Mouse (Mus musculus) midbrain, embryonic 16.5 days (tissue): ENCODE data around the gene Chac2. TPM values are rescaled to one million over a fixed set of nuclear protein-coding genes. Genes with fewer than 3 reads are reported as not detected.
A peak's percentile ranks its signal among the peaks of the same experiment; 100 is the strongest.

Experiments used
- ATAC-seq: fragments of 200-750 bp; cut with Nextera tagmentation; 2 replicates; pipeline ENCODE4 v1.8.0; 2017; ENCODE audit warnings: moderate TSS enrichment
- H3K27ac ChIP-seq: fragments of 300-500 bp; sonication (generic); 2 replicates; pipeline ENCODE4 v1.5.1; 2014; ENCODE audit warnings: mild to moderate bottlenecking, low read length, mixed read lengths
- H3K27me3 ChIP-seq: fragments of 300-500 bp; sonication (generic); 2 replicates; pipeline ENCODE4 v1.6.1; 2014; ENCODE audit warnings: low read depth, low read length, mixed read lengths; ENCODE audit not compliant: control insufficient read depth, insufficient read depth
- H3K36me3 ChIP-seq: fragments of 300-500 bp; sonication (generic); 2 replicates; pipeline ENCODE4 v1.6.1; 2014; ENCODE audit warnings: mild to moderate bottlenecking, low read length, moderate library complexity, mixed read lengths; ENCODE audit not compliant: control insufficient read depth, insufficient read depth
- H3K4me1 ChIP-seq: fragments of 300-500 bp; sonication (generic); 2 replicates; pipeline ENCODE4 v1.6.1; 2014; ENCODE audit warnings: mild to moderate bottlenecking, low read length, mixed read lengths; ENCODE audit not compliant: control insufficient read depth, insufficient read depth
- H3K4me2 ChIP-seq: fragments of 300-500 bp; sonication (generic); 2 replicates; pipeline ENCODE4 v1.6.1; 2014; ENCODE audit warnings: mild to moderate bottlenecking, low read length, mixed read lengths
- H3K4me3 ChIP-seq: fragments of 300-500 bp; sonication (generic); 2 replicates; pipeline ENCODE4 v1.5.1; 2014; ENCODE audit warnings: low read depth, mild to moderate bottlenecking, low read length, moderate library complexity, mixed read lengths
- H3K9ac ChIP-seq: fragments of 300-500 bp; sonication (generic); 2 replicates; pipeline ENCODE4 v1.6.1; 2014; ENCODE audit warnings: low read depth, low read length, mixed read lengths
- H3K9me3 ChIP-seq: fragments of 300-500 bp; sonication (generic); replicated peaks from 2 replicates; pipeline ENCODE4 v1.6.1; 2014; ENCODE audit warnings: mild to moderate bottlenecking, low read length, mixed read lengths; ENCODE audit not compliant: control insufficient read depth, poor library complexity, severe bottlenecking
- WGBS: fragments of 180-500 bp; shearing (Covaris S2); extraction: QIAGEN DNeasy Blood & Tissue Kit; methylation state at CpG from one replicate; pipeline ENCODE4 v1.1.7; 2014; 5-methylcytosine and 5-hydroxymethylcytosine counted together
- polyA plus RNA-seq: library from polyadenylated mRNA; unstranded; fragments of >200 nt; fragmentation: Nextera tagmentation; extraction: Ambion mirVana; gene quantifications from 2 replicates; pipeline ENCODE4 v1.2.1, GENCODE M21; 2015

Gene Chac2
- polyA plus RNA-seq, 1 experiment from 2014 or later = 39.4 TPM

DNA sequence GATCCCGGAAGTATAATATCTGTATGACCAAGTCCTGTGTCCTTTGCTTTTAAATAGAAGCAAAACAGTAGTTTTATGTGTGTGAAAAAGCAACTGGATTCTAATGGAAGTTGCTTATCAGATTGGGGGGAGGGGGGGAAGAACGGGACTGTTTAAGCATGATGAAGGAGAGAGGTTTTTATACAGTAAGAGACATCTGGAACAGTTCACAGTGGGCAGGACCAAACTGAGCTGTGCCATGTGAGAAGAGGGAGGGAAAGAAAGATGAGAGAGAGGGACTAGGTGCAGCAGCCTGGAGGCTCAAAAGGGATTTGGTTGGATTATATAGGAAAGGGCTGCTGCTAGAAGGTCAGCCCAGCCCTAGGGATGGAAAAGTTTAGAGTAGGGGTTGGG lies 471 bp upstream of the Chac2 start:
- Histone ChIP-seq H3K4me2 (peak overlapping the region; percentile 56), H3K9ac (peak overlapping the region; percentile 71; the same call in 1 of the 2 replicates), H3K4me3 (peak overlapping the region; percentile 68), H3K4me1 (peaks cover 9% of the 10 kb centered on the region), H3K27ac (peak overlapping the region; percentile 81), H3K27me3 (no peaks in the 10 kb centered on the region), H3K36me3 (no peaks in the 10 kb centered on the region; the same call in 1 of the 2 replicates), H3K9me3 (no peaks in the 10 kb centered on the region)
- ATAC-seq = peak; percentile 88
- 3% methylated on average over 2 of the region's 2 CpGs for WGBS

- Histone ChIP-seq H3K27ac (no peak overlapping the region), H3K9me3 (no peaks in the 10 kb centered on the region), H3K4me1 (peaks cover 9% of the 10 kb centered on the region), H3K9ac (no peak overlapping the region; the same call in 1 of the 2 replicates), H3K27me3 (no peaks in the 10 kb centered on the region), H3K4me2 (peak overlapping the region; percentile 56; the same call in 1 of the 2 replicates), H3K4me3 (peak overlapping the region; percentile 68; the same call in 1 of the 2 replicates), H3K36me3 (no peaks in the 10 kb centered on the region; the same call in 1 of the 2 replicates)
- ATAC-seq = no peak
- WGBS = 27% methylated on average over 2 of the region's 2 CpGs
Observed at GRCm38 (mm10) chr11:30985237-30985636, 913 bp downstream of the Chac2 start.

DNA sequence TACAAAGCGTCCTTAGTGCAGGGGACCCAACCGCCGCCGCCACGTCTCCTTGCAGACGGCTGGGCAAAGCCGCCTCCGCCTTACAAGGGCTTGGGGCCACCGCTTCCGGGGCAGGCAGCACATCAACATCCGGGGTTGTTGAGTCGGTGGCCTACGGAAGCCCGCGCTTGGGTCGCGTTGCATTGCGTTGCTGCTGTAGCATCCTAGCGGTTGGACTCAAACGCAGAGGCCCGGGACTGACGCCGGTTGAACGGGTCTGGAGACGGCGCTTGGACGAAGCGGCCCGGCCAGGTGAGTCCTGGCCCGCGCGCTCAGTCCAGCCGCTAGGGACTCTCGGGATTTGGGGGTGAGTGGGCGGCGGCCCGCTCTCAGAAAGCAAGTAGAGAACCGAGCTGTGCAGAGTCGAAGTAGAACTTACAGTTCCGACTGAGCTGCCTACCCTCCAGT lies 31.8 kb downstream of the Chac2 start, which contains the start of gene Erlec1:
Gene Erlec1, minus strand, starts transcription at position 57 of the 447 bp plus-strand sequence.
- Histone ChIP-seq H3K4me1 (peaks cover 13% of the 10 kb centered on the region), H3K36me3 (peaks cover 11% of the 10 kb centered on the region; the same call in 1 of the 2 replicates), H3K4me2 (peak within 1 kb of the TSS; percentile 89), H3K27ac (peak within 1 kb of the TSS; percentile 79), H3K9me3 (peaks cover 3% of the 10 kb centered on the region; the same call in 1 of the 2 replicates), H3K9ac (peak within 1 kb of the TSS; percentile 92), H3K4me3 (peak within 1 kb of the TSS; percentile 86), H3K27me3 (no peaks in the 10 kb centered on the region)
- peak; percentile 99 for ATAC-seq
- under 1% methylated on average over 40 of the region's 40 CpGs for WGBS

GRCm38 (mm10) chr11:30953469-30954154 lies 32.5 kb downstream of the Chac2 start:
- peak overlapping the region; percentile 66 for H3K4me2 ChIP-seq
- peaks cover 3% of the 10 kb centered on the region; the same call in 1 of the 2 replicates for H3K9me3 ChIP-seq
- H3K4me1 ChIP-seq = peaks cover 13% of the 10 kb centered on the region
- peak; percentile 93 for ATAC-seq
- under 1% methylated on average over 19 of the region's 32 CpGs for WGBS
- H3K27me3 ChIP-seq = no peaks in the 10 kb centered on the region
- H3K9ac ChIP-seq = peak overlapping the region; percentile 92
- peaks cover 14% of the 10 kb centered on the region; the same call in 1 of the 2 replicates for H3K36me3 ChIP-seq
- H3K4me3 ChIP-seq = peak overlapping the region; percentile 86
- peak overlapping the region; percentile 79 for H3K27ac ChIP-seq

DNA sequence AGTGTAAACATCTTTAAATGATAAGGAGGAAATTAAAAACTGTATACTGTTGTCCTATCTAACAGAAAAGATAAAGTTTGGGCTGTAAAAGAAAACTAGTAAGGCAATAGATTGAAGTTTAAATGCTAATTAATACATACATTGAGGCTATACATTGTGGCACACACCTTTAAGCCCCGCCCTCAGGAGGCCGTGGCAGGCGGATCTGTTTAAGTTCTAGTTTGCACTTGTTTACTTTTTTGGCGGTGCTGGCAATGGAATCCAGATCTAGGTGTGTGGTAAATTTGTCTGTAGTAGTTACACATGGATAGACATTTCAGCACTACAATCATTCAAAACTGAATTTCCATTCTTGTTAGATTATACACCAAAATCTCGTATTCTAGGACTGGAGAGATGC lies 33.3 kb downstream of the Chac2 start:
- peak overlapping the region; percentile 86 for H3K4me3 ChIP-seq
- no peak for ATAC-seq
- no peak overlapping the region for H3K27ac ChIP-seq
- H3K27me3 ChIP-seq = no peaks in the 10 kb centered on the region
- peaks cover 13% of the 10 kb centered on the region for H3K4me1 ChIP-seq
- peaks cover 2% of the 10 kb centered on the region; the same call in 1 of the 2 replicates for H3K9me3 ChIP-seq
- WGBS = 79% methylated on average over 5 of the region's 5 CpGs
- peak overlapping the region; percentile 66 for H3K4me2 ChIP-seq
- H3K9ac ChIP-seq = no peak overlapping the region
- peaks cover 19% of the 10 kb centered on the region; the same call in 1 of the 2 replicates for H3K36me3 ChIP-seq

- no peaks in the 10 kb centered on the region for H3K27me3 ChIP-seq
- no peak overlapping the region for H3K9ac ChIP-seq
- H3K4me1 ChIP-seq = no peaks in the 10 kb centered on the region
- no peak overlapping the region for H3K27ac ChIP-seq
- H3K4me2 ChIP-seq = no peak overlapping the region
- ATAC-seq = no peak
- 98% methylated on average over 2 of the region's 2 CpGs for WGBS
- peaks cover 47% of the 10 kb centered on the region for H3K36me3 ChIP-seq
- no peaks in the 10 kb centered on the region for H3K9me3 ChIP-seq
- H3K4me3 ChIP-seq = no peak overlapping the region
Observed at GRCm38 (mm10) chr11:30943522-30943921, 42.6 kb downstream of the Chac2 start.

- Histone ChIP-seq H3K9ac (no peak overlapping the region), H3K27ac (no peak overlapping the region), H3K4me2 (no peak overlapping the region), H3K4me3 (no peak overlapping the region), H3K9me3 (no peaks in the 10 kb centered on the region), H3K36me3 (peaks cover 5% of the 10 kb centered on the region), H3K27me3 (no peaks in the 10 kb centered on the region), H3K4me1 (no peaks in the 10 kb centered on the region)
- ATAC-seq = no peak
- 80% methylated on average over 1 of the region's 1 CpGs for WGBS
Observed at GRCm38 (mm10) chr11:30928498-30928897, 57.7 kb downstream of the Chac2 start.

GRCm38 (mm10) chr11:30928079-30928478 lies 58.1 kb downstream of the Chac2 start:
- no peak for ATAC-seq
- H3K9ac ChIP-seq = no peak overlapping the region
- H3K36me3 ChIP-seq = peaks cover 5% of the 10 kb centered on the region
- no peaks in the 10 kb centered on the region for H3K27me3 ChIP-seq
- H3K9me3 ChIP-seq = no peaks in the 10 kb centered on the region
- no peak overlapping the region for H3K4me2 ChIP-seq
- no peak overlapping the region for H3K27ac ChIP-seq
- no peak overlapping the region for H3K4me3 ChIP-seq
- no peaks in the 10 kb centered on the region for H3K4me1 ChIP-seq
